Mouse (Mus musculus) CH12.LX (cell line): ENCODE measurements around the gene Os9.

Experiments
- CHD2 ChIP-seq: IDR thresholded peaks from 2 replicates; pipeline ENCODE4 v1.6.1; 2011; ENCODE audit warnings: low read length, improper control_type of control experiment
- CTCF ChIP-seq, 2 experiments: IDR thresholded peaks in 1 of 2; conservative IDR thresholded peaks in 1 of 2; 2 replicates each; pipeline ENCODE4 v1.5.1; 2011 to 2012; ENCODE audit warnings: low read depth in 2 of 2, low read length in 2 of 2, improper control_type of control experiment in 1 of 2, inconsistent platforms in 1 of 2, mild to moderate bottlenecking in 1 of 2, moderate library complexity in 1 of 2
- GABPA ChIP-seq: IDR thresholded peaks from 2 replicates; pipeline ENCODE4 v1.6.1; 2012; ENCODE audit warnings: low read depth, low read length, improper control_type of control experiment, inconsistent platforms; ENCODE audit not compliant: insufficient replicate concordance
- POLR2A ChIP-seq: IDR thresholded peaks from 2 replicates; pipeline ENCODE4 v1.6.1; 2011; ENCODE audit warnings: low read depth, mild to moderate bottlenecking, improper control_type of control experiment, low read length
- RCOR1 ChIP-seq: conservative IDR thresholded peaks from 2 replicates; pipeline ENCODE4 v1.6.1; 2012; ENCODE audit warnings: low read depth, mild to moderate bottlenecking, inconsistent platforms, low read length, improper control_type of control experiment
- USF1 ChIP-seq: IDR thresholded peaks from 2 replicates; pipeline ENCODE4 v1.6.1; 2014; ENCODE audit warnings: low read depth, mild to moderate bottlenecking, inconsistent platforms, low read length, improper control_type of control experiment

GRCm38 (mm10) chr10:127121066-127121477 is at the start of gene Os9:
- TF ChIP-seq CTCF (conservative IDR thresholded peaks at IDR 0.05 in 1 of 2, IDR thresholded peaks at IDR 0.05 in 1 of 2; ENCODE audit: low read depth in 2 of 2, low read length in 2 of 2) (no peak), USF1 (no peak), GABPA (no peak; the same call in 1 of the 2 replicates), CHD2 (peak; percentile 97), RCOR1 (no peak), POLR2A (peak; percentile 84)
